Mouse (Mus musculus) cerebellum, adult 2 months (tissue): ENCODE measurements around the gene Stt3b.

Source experiments
- CTCF ChIP-seq: fragments of 200-500 bp; IDR thresholded peaks from 2 replicates; pipeline ENCODE4 v1.5.1; 2011; ENCODE audit warnings: low read depth, mild to moderate bottlenecking, control low read depth, low read length, moderate library complexity, borderline replicate concordance; ENCODE audit not compliant: insufficient read depth
- POLR2A ChIP-seq: fragments of 200-500 bp; IDR thresholded peaks from 2 replicates; pipeline ENCODE4 v1.6.1; 2011; ENCODE audit warnings: low read length, control low read depth, borderline replicate concordance; ENCODE audit not compliant: insufficient read depth

DNA sequence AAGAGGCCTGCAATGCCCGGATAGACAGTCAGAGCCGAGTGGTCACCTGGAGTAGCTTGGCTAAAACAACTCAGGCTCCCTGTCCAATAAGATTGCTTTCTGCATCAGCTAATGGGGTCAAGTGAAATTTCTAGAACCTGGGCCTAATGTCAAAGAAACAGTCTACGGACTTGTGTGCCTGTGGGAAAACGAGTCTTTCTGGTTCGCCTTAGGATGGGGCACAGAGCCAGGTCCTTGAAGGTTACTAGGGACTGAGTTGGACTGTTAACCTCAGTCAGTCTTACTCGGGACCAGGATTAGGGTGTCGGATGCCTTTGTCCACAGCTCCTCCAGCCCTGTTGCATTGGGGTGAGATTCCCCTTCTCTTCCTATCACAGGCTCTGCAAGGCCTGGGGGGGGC, 113.1 kb downstream of the Stt3b start:
- TF ChIP-seq CTCF (no peak), POLR2A (no peak)
